Mouse (Mus musculus) adrenal gland, postnatal 4 days (tissue): Measurements from ENCODE around the gene L3mbtl2. TPM values are rescaled to one million over a fixed set of nuclear protein-coding genes. Genes with fewer than 3 reads are reported as not detected.

Experiments used
- DNase-seq, 2 experiments: peaks; one replicate each; pipeline ENCODE4 v3.0.0; 2021 to 2022; ENCODE audit warnings: low spot score in 2 of 2, mixed read lengths in 2 of 2
- total RNA-seq, 2 experiments: library from RNA; stranded (reverse); gene quantifications; 2 replicates each; pipeline ENCODE4 v1.2.3; 2021

Gene L3mbtl2
- total RNA-seq, 2 experiments from 2014 or later, result 22.7 to 23.6 TPM

- DNase-seq, result no peak
Observed at GRCm38 (mm10) chr15:81703094-81703489, 39.4 kb downstream of the L3mbtl2 start.

- no peak for DNase-seq
Observed at GRCm38 (mm10) chr15:81708991-81709390, 45.3 kb downstream of the L3mbtl2 start.

DNA sequence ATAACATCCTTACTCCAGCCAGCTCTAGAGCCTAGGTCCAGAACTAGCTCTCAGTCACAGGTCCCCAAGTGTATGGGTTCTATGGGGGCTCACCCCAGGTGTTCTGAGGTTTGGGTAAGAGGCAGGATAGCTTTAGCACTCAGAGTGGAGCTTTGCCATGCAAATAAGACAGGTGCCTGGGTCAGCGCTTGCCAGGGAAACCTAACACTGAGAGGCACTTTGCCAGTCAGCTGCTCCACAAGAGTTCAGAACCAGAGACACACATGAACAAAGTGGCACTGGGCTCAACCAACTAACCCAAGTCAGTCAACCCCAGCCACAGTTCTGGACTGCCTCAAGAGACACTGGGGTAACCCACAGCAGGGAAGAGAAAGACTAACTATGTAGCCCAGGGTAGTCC is 46.0 kb downstream of the L3mbtl2 start:
- DNase-seq, result no peak

- DNase-seq, result no peak
Observed at GRCm38 (mm10) chr15:81710801-81711200, 47.1 kb downstream of the L3mbtl2 start.

DNA sequence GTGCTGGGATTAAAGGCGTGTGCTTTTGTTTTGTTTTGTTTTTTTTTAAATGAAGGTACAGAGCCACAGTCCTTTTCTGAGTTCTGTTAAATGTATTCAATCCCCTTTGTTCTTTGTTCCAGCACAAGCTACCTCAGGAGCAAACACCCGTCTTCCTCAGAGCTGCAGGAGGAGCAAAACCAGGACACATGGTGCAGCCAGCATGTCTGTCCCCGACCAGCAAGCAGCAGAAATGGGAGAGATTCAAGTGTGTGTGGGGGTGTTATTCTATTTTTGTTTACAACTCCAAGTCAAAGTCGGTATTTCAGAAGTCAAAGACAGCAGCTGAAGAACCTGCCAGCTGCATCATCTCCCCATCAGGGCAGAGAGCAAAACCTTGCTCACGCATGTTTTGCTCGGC is 50.1 kb downstream of the L3mbtl2 start:
- DNase-seq, result no peak

GRCm38 (mm10) chr15:81718336-81719138 is 54.8 kb downstream of the L3mbtl2 start:
- no peak for DNase-seq

DNA sequence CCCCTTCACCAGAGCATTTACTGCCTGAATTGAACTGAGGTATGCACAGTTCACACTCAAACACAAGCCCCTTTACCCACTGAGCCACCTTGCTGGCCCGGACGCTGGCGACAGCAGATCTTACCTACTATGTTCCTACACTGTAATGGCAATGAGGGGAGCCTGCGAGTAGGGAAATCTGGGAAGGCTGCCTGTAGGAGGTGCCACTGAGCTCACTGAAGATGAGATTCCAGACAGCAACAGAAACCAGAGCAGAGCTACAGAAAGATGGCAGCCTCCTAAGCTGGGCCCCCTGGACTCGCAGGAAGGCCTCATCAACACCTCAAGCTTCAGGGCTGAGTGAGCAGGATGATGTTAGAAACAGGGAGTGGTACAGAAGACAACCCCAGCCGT is 55.4 kb downstream of the L3mbtl2 start:
- no peak for DNase-seq

GRCm38 (mm10) chr15:81722361-81722760 is 58.7 kb downstream of the L3mbtl2 start:
- DNase-seq, result no peak

- no peak for DNase-seq
Observed at GRCm38 (mm10) chr15:81723653-81724052, 60.0 kb downstream of the L3mbtl2 start.

DNA sequence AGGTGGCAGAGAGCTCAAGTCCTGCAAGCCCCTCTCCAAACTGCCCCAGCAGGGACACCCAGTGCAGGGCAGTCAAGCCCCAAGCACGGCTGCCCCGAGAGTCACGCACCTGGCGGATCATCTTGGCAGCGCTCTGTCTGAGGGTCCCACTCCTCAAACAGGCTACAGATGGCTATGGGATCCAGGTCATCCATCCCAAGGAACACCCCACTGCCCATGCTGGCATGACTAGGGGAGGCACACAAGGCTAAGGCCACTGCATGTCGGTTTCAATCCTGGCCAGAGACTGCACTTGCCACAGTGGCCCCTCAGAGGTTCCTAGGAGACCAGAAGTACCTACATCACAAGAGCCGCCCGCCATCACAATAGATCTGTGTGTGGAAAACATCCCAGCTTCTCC is 62.3 kb downstream of the L3mbtl2 start:
- no peak for DNase-seq

DNA sequence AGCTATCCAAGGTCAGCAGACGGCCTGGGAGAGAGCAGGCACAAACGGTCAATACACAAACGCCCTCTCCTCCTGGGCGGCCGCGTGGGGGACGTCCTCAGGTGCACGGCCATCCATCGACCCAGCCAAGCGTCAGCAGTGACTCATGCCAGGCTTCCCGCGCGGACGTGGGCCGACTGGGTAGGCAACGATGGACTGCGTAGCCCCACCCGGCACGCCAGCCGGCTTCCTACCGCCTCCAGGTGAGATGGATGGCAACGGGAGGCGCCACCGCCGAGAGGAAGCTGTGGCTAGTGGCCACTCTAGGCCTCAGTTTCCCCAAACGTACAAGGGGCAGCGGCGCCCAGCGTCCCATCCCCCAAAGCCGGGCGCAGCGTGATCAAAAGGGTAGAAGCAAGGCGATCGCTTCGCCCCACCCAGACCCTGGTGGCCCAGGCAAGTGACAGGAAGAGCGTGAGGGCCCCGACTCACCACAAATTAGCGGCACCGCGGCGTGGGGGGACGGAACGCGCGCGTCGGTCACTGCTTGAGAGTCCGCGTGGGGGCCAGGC is 65.6 kb downstream of the L3mbtl2 start:
- peak in 1 of 2 experiments; percentile 11 for DNase-seq

DNA sequence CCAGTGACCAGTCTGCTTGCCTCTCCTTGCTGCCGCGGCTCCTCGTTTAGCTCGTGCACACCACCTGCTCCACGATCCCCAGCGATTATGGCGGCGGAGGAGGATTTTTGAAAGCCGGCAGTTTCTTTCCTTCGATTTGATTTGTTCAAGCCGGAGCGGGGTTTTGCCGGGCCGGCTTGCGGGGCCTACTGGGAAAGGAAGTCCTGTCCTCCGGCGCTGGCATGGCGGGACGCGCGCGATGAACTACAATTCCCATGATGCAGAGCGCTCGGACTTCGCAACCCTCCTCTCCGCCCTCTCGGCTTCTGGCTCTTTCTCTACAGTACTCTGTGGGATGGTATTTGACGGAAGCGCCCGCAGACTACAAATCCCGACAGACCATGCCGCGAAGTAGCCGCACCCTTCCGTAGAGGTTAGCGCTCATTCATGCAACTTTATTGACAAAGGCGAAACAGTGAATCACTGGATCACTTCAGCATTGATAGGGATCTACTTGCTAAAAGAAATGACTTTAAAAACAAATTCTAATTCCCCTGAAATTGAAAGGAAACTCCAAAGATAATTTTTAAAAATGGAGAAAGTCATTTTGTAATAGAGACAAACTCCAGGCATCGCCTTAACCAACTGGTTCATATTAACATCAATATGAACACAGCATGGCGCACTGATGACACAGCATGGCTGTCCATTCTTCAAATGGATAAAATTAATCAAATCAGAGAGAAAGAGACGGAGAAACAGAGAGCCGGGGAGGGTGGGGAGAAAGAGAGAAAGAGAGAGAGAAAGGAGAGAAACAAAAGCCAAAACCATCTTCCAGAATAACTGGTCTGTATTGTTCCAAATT is 66.3 kb downstream of the L3mbtl2 start:
- DNase-seq, result peak; percentile 86 to 88

DNA sequence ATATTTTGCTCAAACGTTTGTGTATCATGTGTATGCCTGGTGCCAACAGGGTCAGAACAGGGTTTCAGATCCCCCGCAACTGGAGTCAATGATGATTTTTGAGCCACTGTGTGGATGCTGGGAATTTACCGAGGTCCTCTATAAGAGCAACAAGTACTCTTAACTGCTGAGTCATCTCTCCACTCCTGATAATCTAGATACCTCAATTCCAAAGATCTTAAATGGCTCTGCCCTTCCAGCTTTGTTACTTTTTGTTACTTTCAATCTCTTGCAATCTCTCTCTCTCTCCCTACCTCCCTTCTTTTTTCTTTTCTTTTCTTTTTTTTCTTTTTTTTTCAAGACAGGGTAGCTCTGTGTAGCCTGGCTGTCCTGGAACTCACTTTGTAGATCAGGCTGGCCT is 71.4 kb downstream of the L3mbtl2 start:
- DNase-seq, result no peak

Other genes with a start within 250 kb of the L3mbtl2 start
- gene Rbx1, start 197.6 kb upstream of the L3mbtl2 start, total RNA-seq, result 100 to 1,000 TPM; 154 to 155 TPM
- gene Ep300, start 78.5 kb upstream of the L3mbtl2 start, total RNA-seq, result 10 to 100 TPM; 78.9 to 84.0 TPM
- 1 to 10 TPM; 3.9 to 4.3 TPM for gene Chadl, start 33.4 kb downstream of the L3mbtl2 start, total RNA-seq
- 10 to 100 TPM; 94.6 to 98.5 TPM for gene Zc3h7b, start 81.2 kb downstream of the L3mbtl2 start, total RNA-seq
- 10 to 100 TPM; 53.6 to 62.6 TPM for gene Rangap1, start 81.6 kb downstream of the L3mbtl2 start, total RNA-seq
- 10 to 100 TPM; 84.6 to 86.1 TPM for gene Tef, start 138.5 kb downstream of the L3mbtl2 start, total RNA-seq
- 10 to 100 TPM; 66.2 to 67.2 TPM for gene Tob2, start 194.9 kb downstream of the L3mbtl2 start, total RNA-seq
- 10 to 100 TPM; 62.7 to 71.2 TPM for gene Phf5a, start 208.0 kb downstream of the L3mbtl2 start, total RNA-seq
- gene Aco2, start 208.4 kb downstream of the L3mbtl2 start, total RNA-seq, result 100 to 1,000 TPM; 498 to 540 TPM